Mouse (Mus musculus) hindbrain, embryonic 14.5 days (tissue): ENCODE data around the gene Ankrd12. TPM values are rescaled to one million over a fixed set of nuclear protein-coding genes. Genes with fewer than 3 reads are reported as not detected.
"Not testable (repeated sequence)": the region's sequence is repeated elsewhere in the genome, so short reads cannot be mapped to it uniquely, and the experiment has no call there.

Source experiments
- ATAC-seq: fragments of 200-750 bp; cut with Nextera tagmentation; 2 replicates; pipeline ENCODE4 v1.8.0; 2017; ENCODE audit warnings: moderate number of reproducible peaks, mild to moderate bottlenecking, moderate TSS enrichment, moderate library complexity; ENCODE audit not compliant: low FRiP score
- DNase-seq: peaks from one replicate; pipeline ENCODE4 v3.0.0-alpha.2; 2015; ENCODE audit warnings: low spot score
- H3K27ac ChIP-seq: fragments of 300-500 bp; sonication (generic); 2 replicates; pipeline ENCODE4 v1.5.1; 2014; ENCODE audit warnings: mild to moderate bottlenecking, moderate library complexity
- H3K27me3 ChIP-seq: fragments of 300-500 bp; sonication (generic); 2 replicates; pipeline ENCODE4 v1.6.1; 2014; ENCODE audit warnings: mild to moderate bottlenecking, low read length, mixed read lengths; ENCODE audit not compliant: control insufficient read depth, insufficient read depth
- H3K36me3 ChIP-seq: fragments of 300-500 bp; sonication (generic); replicated peaks from 2 replicates; pipeline ENCODE4 v1.6.1; 2014; ENCODE audit not compliant: control insufficient read depth, insufficient read depth
- H3K4me1 ChIP-seq: fragments of 300-500 bp; sonication (generic); replicated peaks from 2 replicates; pipeline ENCODE4 v1.6.1; 2014; ENCODE audit warnings: antibody characterized with exemption, low read length, mixed read lengths; ENCODE audit not compliant: control insufficient read depth, insufficient read depth
- H3K4me2 ChIP-seq: fragments of 300-500 bp; sonication (generic); replicated peaks from 2 replicates; pipeline ENCODE4 v1.6.1; 2014; ENCODE audit warnings: mild to moderate bottlenecking, moderate library complexity
- H3K4me3 ChIP-seq: fragments of 300-500 bp; sonication (generic); replicated peaks from 2 replicates; pipeline ENCODE4 v1.5.1; 2014; ENCODE audit warnings: mild to moderate bottlenecking, low read length
- H3K9ac ChIP-seq: fragments of 300-500 bp; sonication (generic); 2 replicates; pipeline ENCODE4 v1.6.1; 2014
- H3K9me3 ChIP-seq: fragments of 300-500 bp; sonication (generic); 2 replicates; pipeline ENCODE4 v1.6.1; 2016; ENCODE audit warnings: low read length; ENCODE audit not compliant: control insufficient read depth
- WGBS: fragments of 180-500 bp; shearing (Covaris S2); extraction: QIAGEN DNeasy Blood & Tissue Kit; methylation state at CpG from one replicate; pipeline ENCODE4 v1.1.7; 2014; 5-methylcytosine and 5-hydroxymethylcytosine counted together
- polyA plus RNA-seq: library from polyadenylated mRNA; unstranded; fragments of >200 nt; fragmentation: Nextera tagmentation; extraction: Ambion mirVana; gene quantifications from 2 replicates; pipeline ENCODE4 v1.2.1, GENCODE M21; 2014

Gene Ankrd12
- polyA plus RNA-seq, 1 experiment from 2014 or later: 157 TPM

GRCm38 (mm10) chr17:66065115-66065514 is 11.8 kb downstream of the Ankrd12 start:
- Histone ChIP-seq H3K4me2 (no peak overlapping the region), H3K36me3 (no peaks in the 10 kb centered on the region)
- WGBS: 87% methylated on average over 4 of the region's 4 CpGs

GRCm38 (mm10) chr17:66061241-66061938 is 15.5 kb downstream of the Ankrd12 start:
- DNase-seq (no peak), ATAC-seq (no peak)
- WGBS: 65% methylated on average over 8 of the region's 8 CpGs
- no peaks in the 10 kb centered on the region for H3K36me3 ChIP-seq
- H3K4me1 ChIP-seq: no peaks in the 10 kb centered on the region
- no peak overlapping the region for H3K27ac ChIP-seq
- no peak overlapping the region for H3K9ac ChIP-seq
- no peaks in the 10 kb centered on the region for H3K9me3 ChIP-seq
- H3K4me2 ChIP-seq: no peak overlapping the region
- H3K4me3 ChIP-seq: no peak overlapping the region
- H3K27me3 ChIP-seq: no peaks in the 10 kb centered on the region

More at GRCm38 (mm10) chr17:66065115-66065514, 11.8 kb downstream of the Ankrd12 start:
- ATAC-seq (no peak), DNase-seq (no peak)
- Histone ChIP-seq H3K27ac (no peak overlapping the region), H3K27me3 (no peaks in the 10 kb centered on the region), H3K4me3 (no peak overlapping the region), H3K4me1 (no peaks in the 10 kb centered on the region), H3K9me3 (no peaks in the 10 kb centered on the region), H3K9ac (no peak overlapping the region)

GRCm38 (mm10) chr17:66058160-66058559 is 18.7 kb downstream of the Ankrd12 start:
- Histone ChIP-seq H3K27ac (no peak overlapping the region), H3K9me3 (no peaks in the 10 kb centered on the region), H3K4me2 (no peak overlapping the region), H3K4me3 (no peak overlapping the region), H3K36me3 (no peaks in the 10 kb centered on the region), H3K27me3 (no peaks in the 10 kb centered on the region), H3K9ac (no peak overlapping the region), H3K4me1 (no peaks in the 10 kb centered on the region)
- 91% methylated on average over 4 of the region's 4 CpGs for WGBS
- no peak for ATAC-seq
- DNase-seq: no peak

DNA sequence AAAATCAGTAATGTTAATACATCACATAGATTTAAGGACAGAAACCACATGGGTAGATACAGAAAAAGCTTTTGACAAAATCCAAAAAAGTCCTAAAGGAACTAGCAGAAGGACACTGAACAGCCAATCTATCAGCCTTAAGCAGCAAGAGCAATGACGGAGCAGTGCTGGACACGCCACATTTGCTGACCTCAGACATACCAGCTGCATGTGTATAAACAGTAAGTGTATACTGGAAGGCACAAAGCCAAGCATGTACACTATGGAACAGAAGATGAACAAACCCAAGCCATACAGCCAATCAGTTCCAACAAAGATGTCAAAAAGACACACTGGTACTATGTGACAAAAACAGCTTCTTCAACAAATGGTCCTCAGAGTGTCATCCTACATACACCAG is 19.7 kb downstream of the Ankrd12 start:
- H3K27me3 ChIP-seq: no peaks in the 10 kb centered on the region
- H3K9me3 ChIP-seq: no peaks in the 10 kb centered on the region
- H3K27ac ChIP-seq: no peak overlapping the region
- no peak overlapping the region for H3K4me3 ChIP-seq
- no peak overlapping the region for H3K9ac ChIP-seq
- no peak overlapping the region for H3K4me2 ChIP-seq
- no peaks in the 10 kb centered on the region for H3K36me3 ChIP-seq
- 91% methylated on average over 2 of the region's 2 CpGs for WGBS
- H3K4me1 ChIP-seq: no peaks in the 10 kb centered on the region
- ATAC-seq (no peak), DNase-seq (no peak)

- H3K36me3 ChIP-seq: peaks cover 17% of the 10 kb centered on the region; the same call in 1 of the 2 replicates
- no peak overlapping the region for H3K4me3 ChIP-seq
- no peak overlapping the region for H3K4me2 ChIP-seq
- DNase-seq (no peak), ATAC-seq (no peak)
- 74% methylated on average over 4 of the region's 4 CpGs for WGBS
- H3K27ac ChIP-seq: no peak overlapping the region
- no peaks in the 10 kb centered on the region for H3K27me3 ChIP-seq
- no peaks in the 10 kb centered on the region for H3K4me1 ChIP-seq
- H3K9me3 ChIP-seq: no peaks in the 10 kb centered on the region
- no peak overlapping the region for H3K9ac ChIP-seq
These were observed 23.5 kb downstream of the Ankrd12 start for GRCm38 (mm10) chr17:66053349-66053748.

GRCm38 (mm10) chr17:66048795-66049194 is 28.1 kb downstream of the Ankrd12 start:
- no peak for ATAC-seq
- H3K36me3 ChIP-seq: peaks cover 43% of the 10 kb centered on the region
- WGBS: 88% methylated on average over 4 of the region's 4 CpGs

GRCm38 (mm10) chr17:66048199-66048598 is 28.7 kb downstream of the Ankrd12 start:
- no peak for DNase-seq
- H3K4me3 ChIP-seq: no peak overlapping the region
- 74% methylated on average over 5 of the region's 5 CpGs for WGBS
- peaks cover 43% of the 10 kb centered on the region for H3K36me3 ChIP-seq
- no peak overlapping the region for H3K27ac ChIP-seq
- no peak overlapping the region for H3K9ac ChIP-seq
- no peak overlapping the region for H3K4me2 ChIP-seq
- H3K9me3 ChIP-seq: no peaks in the 10 kb centered on the region
- ATAC-seq: no peak
- no peaks in the 10 kb centered on the region for H3K4me1 ChIP-seq
- H3K27me3 ChIP-seq: no peaks in the 10 kb centered on the region

More at GRCm38 (mm10) chr17:66048795-66049194, 28.1 kb downstream of the Ankrd12 start:
- Histone ChIP-seq H3K4me2 (no peak overlapping the region), H3K27me3 (no peaks in the 10 kb centered on the region), H3K27ac (no peak overlapping the region), H3K9ac (no peak overlapping the region), H3K4me3 (no peak overlapping the region), H3K4me1 (no peaks in the 10 kb centered on the region), H3K9me3 (no peaks in the 10 kb centered on the region)
- no peak for DNase-seq

GRCm38 (mm10) chr17:66043679-66044078 is 33.2 kb downstream of the Ankrd12 start:
- H3K36me3 ChIP-seq: peaks cover 53% of the 10 kb centered on the region
- H3K27ac ChIP-seq, H3K27me3 ChIP-seq, DNase-seq, H3K4me1 ChIP-seq, ATAC-seq, H3K4me2 ChIP-seq, H3K4me3 ChIP-seq, H3K9ac ChIP-seq, H3K9me3 ChIP-seq: not testable (repeated sequence)
- 89% methylated on average over 4 of the region's 4 CpGs for WGBS

DNA sequence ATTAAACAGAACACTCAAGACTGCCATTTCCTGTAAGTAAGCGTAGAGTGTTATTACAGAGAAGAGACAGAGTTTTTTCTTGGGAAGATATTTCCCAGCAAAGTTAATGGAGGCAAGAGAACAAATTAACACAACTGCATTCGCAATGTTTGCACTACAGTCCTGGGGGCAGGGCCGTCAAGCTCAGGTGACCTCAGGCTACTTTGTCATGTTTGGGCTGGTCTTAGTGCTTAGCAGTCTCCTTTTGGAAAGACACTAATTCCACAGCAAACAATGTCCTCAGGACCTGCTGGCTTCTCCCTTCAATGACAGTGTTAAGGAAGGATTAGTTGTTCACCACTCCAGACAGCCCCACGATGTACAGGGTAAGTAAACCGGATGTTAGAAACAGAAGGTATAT is 35.9 kb downstream of the Ankrd12 start:
- ATAC-seq (no peak), DNase-seq (no peak)
- Histone ChIP-seq H3K27ac (no peak overlapping the region), H3K9me3 (no peaks in the 10 kb centered on the region), H3K4me1 (no peaks in the 10 kb centered on the region), H3K4me2 (no peak overlapping the region), H3K27me3 (no peaks in the 10 kb centered on the region), H3K9ac (no peak overlapping the region), H3K36me3 (peaks cover 44% of the 10 kb centered on the region), H3K4me3 (no peak overlapping the region)
- whole genome bisulfite sequencing: 93% methylated on average over 5 of the region's 5 CpGs

GRCm38 (mm10) chr17:66033239-66033638 is 43.6 kb downstream of the Ankrd12 start:
- Histone ChIP-seq H3K4me3 (no peak overlapping the region), H3K36me3 (peaks cover 43% of the 10 kb centered on the region), H3K27ac (no peak overlapping the region), H3K9ac (no peak overlapping the region), H3K27me3 (no peaks in the 10 kb centered on the region), H3K4me2 (no peak overlapping the region), H3K4me1 (no peaks in the 10 kb centered on the region), H3K9me3 (no peaks in the 10 kb centered on the region)
- ATAC-seq (no peak), DNase-seq (no peak)
- 96% methylated on average over 5 of the region's 5 CpGs for WGBS
